Mouse (Mus musculus) thymus, postnatal 4 days (tissue): ENCODE measurements around the gene Psmb6.
"Not testable (repeated sequence)": the region's sequence is repeated elsewhere in the genome, so short reads cannot be mapped to it uniquely, and the experiment has no call there.

Experiments used
- DNase-seq: peaks from one replicate; pipeline ENCODE4 v3.0.0; 2021

Gene Psmb6

DNA sequence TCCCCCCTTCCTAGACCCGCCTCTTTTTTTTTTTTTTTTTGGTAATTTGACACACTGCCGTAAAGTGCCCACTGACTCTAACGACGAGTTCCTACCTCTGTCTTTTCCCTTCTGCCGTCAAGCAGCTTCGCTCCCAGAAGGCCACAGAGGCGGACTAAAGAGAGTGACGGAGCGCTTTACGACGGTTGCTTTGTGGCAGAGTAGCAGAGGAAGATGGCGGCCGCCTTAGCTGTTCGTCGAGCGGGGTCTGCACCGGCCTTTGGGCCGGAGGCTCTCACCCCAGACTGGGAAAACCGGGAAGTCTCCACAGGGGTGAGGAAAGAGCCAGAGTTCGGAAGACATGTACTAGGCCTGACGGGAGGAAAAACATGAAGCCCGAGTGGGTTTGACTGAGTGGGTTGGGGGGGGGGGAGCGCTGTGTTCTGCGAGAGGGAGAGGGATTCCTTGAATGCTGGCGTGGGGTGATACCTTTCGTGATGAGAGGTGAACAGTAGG, at the start of gene Psmb6:
TSS of gene Psmb6 (plus strand) at position 184 of the 495 bp plus-strand sequence.
- DNase-seq, result peak; percentile 86

DNA sequence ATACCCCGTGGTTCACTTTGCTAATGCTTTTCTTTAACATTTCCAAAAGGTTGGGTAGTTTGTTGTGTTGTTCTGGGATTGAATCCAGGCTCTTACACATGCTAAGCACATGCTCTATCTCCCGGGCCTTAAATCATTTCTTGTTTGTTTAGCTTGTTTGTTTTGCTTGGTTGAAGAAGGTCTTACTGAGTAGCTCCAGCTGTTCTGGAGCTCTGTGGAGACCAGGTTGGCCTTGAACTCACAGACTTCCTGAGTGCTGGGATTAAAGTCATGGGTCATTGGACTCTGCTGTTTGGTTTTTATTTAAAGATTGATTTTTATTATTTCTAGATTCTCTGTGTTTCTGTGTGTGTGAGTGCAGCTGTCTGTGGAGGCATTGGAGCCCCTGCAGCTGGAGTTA, 39.7 kb upstream of the Psmb6 start:
- DNase-seq, result no peak

DNA sequence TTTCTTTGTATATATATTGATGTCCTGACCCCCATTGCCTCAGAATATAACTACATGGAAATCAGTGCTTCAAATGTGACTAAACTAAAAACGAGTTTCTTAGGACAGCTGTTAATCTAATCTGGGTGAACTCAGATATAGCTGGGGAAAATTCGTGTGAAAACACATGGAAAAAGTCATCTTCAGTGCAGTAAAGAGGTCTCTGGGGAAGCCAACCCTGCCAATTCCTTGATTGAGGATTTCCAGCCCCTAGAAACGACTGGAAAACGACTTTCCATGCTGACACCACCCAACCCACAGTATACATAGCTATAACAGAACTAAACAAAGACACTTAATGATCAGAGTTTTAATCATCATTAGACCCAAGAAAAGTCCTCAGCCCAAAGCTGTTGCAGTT, 37.4 kb upstream of the Psmb6 start:
- no peak for DNase-seq

DNA sequence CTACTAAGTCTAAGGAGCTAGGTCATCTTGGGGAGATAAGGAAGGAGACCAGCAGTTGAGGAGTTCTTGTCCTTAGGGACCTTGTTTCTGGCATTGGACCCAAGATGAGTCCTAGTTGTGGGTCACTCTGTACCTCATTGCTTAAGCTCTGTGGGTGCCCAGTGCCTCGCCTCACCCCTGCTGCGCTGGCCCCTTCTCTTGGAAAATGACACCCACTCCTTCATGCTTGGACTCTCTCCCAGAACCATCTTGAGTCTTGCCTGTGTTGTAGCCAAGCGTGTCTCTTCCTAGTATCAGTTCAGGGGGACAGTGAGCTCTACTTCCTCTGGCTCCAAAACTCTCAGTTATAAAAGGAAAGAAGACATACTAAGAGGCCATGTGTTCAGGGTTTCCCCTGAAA, 36.0 kb upstream of the Psmb6 start:
- no peak for DNase-seq

DNA sequence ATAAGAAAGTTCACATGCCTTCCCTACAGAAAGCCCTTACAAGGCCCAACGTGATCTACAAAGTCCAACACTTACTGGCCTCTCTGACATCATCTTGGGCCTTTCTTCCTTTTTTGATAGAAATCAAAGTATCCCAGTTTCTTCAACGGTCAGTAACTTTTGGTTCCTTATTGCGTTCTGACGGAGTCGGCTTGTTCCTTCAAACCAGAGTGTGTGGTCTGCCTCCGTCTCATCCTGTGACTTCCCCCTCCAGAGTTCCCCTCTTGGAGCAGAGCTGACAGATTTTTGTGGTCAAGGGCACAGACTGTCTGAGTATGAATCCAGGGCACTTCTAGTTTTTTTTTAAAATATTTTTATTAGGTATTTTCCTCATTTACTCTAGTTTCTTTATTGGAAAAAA, 35.5 kb upstream of the Psmb6 start:
- DNase-seq, result no peak

DNA sequence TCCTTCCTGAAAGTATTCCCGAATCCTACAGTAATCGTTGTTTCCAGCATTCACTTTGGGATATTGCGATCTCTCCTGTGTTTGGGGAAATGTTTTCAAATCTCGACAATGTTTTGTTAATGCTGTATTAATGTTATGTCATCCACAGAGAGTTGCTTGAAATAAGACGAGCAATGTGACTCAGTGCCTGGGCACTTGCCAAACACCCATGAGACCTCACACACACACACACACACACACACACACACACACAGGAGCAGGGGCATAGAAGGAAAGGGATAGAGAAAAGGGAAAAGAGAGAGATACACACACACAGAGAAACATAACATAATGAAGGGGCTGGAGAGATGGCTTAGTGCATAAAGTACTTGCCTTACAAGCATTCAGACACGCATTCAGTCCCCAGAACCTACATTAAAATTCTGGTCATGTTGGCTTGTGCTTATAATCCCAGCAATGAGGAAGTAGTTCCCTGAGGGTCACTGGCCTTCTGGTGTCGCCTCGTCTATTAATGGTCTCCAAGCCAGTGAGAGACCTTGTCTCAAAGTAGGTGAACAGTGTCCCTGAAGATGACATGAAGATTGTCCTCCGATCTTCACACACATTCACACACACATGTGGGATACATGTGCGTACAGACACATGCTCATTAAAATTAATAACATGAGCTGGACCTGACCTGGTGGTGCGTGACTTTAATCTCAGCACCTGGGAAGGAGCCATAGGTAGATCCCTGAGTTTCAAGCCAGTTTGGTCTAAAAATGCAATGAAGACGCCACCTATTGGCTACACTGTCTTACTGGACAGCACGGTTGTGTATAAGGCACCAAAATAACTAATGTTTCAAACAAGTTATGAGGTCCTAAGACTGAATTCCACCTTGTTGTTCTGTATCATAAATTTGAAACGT, 25.3 kb upstream of the Psmb6 start:
- DNase-seq, result no peak

DNA sequence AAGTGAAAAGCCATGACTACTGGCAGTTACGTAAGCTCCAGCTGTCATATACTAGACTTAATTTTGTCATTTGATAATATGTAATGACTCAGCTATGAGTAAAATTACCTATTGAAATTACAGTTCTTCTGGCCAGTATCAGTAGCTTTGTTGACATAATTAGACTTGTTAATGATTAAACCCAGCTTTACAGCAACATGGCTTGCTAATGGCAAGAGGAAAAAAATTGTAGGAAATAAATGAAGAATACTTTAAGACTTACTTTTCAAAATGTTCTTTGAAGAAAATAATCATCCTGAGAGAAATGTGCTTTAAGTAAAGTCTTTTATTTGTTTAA, 24.7 kb upstream of the Psmb6 start:
- no peak for DNase-seq

DNA sequence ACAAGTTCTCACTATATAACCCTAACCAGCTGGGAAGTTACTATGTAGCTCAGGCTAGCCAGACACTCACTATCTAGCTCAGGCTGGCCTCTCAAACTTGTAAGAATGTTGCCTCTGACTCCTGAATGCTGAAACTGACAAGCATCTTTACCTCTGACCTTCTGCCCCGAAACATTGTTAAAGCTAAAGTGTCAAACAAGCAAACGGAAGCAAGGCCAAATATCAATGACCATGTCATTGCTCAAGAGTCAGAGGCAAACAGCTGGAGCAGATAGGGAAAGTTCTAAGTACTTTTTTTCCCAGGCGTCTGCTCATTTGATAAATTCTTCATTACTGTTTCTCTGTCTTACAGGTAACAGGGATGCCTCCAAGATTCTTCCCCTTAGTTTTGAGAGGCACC, 23.1 kb upstream of the Psmb6 start:
- DNase-seq, result no peak

DNA sequence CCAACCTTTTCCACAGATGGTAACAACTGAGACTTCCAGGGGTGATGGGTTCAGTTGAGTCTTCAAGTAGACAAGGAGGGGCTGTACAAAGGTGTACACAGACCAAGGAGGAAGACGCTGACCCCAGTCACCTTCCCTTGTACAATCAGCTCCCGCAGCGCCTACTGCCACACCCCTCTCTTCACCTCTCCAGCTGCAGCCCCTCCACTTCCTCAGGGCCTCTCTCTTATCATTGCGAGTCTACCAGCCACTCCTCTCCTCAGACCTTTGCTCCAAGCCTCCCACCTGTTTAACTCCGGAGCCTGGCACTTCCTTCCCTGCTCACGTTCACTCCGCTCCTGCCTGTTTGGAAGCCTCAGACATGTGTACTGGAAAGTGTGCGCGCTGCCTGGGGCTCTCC, 20.2 kb upstream of the Psmb6 start, which contains the start of gene Tm4sf5:
TSS of gene Tm4sf5 (plus strand) at position 275 of the 400 bp plus-strand sequence.
- peak; percentile 44 for DNase-seq

DNA sequence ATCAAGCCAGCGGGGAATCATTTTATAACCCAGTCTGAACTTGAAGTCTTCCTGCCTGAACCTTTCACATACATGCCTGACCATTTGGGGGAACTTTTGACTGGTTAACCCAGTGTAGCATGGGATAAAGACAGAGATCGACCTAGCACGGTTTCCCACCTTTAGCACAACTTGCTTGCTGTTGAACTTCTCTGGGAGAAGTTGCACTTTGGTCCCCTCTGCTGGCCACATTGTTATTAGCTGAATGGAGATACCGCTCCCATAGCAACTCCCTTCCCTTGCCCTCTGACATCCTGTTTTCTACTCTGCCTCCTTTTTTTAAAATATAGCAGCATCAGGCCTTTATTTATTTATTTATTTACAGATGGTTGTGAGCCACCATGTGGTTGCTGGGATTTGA, 18.8 kb upstream of the Psmb6 start:
- DNase-seq, result peak; percentile 90

DNA sequence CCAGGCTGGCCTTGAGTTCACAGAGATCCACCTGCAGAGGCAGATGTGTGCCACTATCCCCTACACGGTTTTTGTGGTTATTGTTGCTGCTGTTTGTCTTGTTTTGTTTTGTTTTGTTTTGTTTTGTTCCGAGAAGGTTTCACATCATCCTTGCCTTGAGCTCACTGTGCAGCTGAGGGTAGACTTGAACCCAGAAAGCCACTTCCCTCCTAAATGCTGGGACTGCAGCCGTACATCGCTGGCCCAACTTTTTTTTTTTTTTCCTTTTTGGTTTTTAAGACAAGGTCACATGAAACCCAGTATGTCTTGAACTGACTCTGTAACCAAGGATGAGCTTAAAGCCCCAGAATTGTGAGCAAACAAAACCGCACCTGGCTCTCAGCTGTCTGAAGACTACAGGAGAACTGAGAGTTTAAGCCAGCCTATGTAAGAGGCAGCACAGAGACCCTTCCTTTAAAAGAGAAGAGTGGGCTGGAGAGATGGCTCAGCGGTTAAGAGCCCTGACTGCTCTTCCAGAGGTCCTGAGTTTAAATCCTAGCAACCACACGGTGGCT, 18.1 kb upstream of the Psmb6 start:
- peak; percentile 48 for DNase-seq

DNA sequence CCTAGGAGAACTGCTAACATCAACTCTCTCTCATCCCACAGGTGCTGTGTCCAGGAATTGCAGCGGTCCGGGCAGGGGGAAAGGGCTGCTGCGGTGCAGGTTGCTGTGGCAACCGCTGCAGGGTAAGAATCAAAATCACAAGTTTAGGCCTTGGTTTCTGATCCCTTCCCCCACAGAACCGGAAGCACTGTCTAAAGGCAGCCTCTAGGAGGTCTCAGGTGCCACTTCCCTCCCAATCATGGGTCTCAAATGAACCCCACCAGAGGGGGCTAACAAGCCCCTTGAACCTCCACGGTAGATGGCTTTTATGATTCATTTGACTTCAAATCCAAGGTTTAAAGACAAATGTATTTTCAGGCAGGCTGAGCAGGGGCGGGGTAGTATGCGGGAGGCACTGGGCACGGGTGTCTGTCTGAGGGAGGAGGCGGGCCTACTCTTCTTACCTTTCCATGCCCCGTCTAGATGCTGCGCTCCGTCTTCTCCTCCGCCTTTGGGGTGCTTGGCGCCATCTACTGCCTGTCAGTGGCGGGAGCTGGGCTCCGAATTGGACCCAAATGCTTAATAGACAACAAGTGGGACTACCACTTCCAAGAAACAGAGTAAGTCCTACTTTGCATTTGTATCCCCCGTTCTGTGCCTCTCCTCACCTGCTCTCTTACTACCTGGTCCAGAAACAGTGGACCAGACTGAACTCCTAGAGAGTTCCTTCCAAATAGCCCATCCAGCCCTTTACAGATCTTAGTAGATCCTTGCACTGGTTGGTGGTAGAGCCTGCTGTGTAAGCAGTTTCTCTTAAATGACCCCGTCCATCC, 15.2 kb upstream of the Psmb6 start:
- peak; percentile 76 for DNase-seq

DNA sequence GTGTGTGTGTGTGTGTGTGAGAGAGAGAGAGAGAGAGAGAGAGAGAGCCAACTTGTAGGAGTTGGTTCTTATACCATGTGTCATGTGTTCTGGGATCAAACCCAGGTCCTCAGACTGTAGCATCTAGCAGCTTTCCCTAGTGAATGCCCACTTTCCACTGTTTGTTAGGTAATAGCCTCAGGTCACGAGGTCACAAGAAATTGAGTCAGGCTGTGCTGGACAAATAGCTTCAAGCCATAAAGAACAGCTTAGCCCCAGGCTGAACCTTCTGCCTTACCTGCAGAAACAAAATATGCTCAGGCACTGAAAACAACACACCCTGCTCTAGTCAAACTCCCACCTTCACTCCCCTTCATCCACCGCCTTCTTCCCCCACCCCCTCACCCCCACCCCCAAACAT, 13.9 kb upstream of the Psmb6 start:
- no peak for DNase-seq

DNA sequence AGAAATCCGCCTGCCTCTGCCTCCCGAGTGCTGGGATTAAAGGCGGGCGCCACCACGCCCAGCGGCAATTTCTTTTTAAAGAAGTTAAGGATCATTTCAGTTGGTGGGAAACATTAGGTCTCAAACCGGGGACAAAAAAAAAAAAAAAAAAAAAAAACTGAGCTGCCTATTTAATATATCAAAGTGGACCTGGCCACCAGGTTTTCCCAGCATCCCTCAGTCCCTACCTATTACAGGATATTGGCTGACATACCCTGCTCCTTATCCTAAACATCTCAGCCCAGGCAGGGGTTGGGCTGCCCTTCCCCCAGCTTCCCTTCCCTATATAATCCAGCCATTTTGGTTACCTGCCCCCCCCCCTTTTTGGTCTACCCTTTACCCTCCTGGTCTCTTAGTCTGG, 13.3 kb upstream of the Psmb6 start:
- DNase-seq, result no peak

DNA sequence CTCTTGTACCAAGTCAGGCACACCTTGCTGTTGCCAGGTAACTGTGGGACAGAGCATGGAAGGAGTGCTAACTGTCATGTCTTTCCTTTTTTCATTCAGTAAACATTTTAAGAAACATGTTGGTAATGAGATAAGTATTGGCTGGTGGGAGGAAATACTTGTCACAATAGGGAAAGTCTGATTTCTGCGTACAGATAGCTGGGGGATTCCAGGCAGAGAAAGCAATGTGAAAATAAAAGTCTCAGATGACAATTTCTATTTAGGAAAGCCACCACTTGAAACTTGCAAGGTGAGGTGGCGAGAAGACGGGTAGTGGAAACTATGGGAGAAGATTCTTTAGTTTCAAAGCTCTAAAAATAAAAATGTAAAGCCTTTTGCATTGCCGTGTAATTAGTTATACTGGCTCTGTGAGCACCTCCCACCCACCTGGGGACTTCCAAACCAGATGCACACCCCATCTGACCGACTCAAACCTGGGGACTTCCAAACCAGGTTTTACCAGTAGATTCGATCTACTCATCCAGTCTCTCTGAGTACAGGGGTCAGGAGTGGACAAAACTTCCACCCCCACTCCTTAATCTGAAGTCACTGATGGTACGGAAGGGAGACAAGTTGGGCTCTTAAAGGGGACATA, 12.3 kb upstream of the Psmb6 start:
- DNase-seq, result no peak

DNA sequence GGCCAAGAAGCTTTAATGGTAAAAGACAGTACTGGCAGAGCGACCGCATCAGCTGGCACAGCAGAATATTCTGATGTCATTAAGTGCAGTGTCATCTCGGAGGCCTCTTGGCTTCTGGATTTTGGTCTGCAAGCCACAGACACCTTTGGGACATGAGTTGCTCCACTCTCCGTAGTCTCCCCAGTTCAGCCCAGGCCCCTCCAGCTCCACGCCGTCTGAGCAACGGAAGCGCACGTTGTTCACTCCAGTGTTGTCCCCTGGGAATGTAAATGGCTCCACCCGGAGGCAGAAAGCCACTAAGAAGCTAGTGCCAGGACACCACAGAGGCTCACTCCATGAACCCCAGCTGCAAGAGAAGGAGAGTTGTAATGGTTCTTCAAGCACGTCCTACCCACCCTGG, 11.6 kb upstream of the Psmb6 start:
- no peak for DNase-seq

DNA sequence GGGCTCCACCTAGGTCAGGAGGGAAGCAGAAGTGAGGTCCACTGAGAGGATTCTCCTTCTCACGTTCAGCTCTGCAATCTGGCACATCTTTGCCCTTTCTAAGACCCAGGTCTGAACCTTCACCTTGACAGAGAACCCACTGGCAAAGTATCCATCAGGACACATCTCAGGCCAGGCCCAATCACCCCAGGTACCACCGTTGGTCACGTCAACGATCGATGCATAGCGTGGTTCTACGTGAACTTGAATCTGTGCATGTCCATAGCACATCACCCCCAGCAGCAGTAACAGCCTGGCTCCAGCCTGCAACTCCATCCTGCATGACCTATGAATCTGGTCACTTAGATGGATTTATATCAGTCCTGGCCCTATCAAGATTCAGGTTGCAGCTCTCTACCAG, 10.9 kb upstream of the Psmb6 start, which contains the start of gene Vmo1:
TSS of gene Vmo1 (minus strand) at position 329 of the 400 bp plus-strand sequence.
- DNase-seq, result no peak

DNA sequence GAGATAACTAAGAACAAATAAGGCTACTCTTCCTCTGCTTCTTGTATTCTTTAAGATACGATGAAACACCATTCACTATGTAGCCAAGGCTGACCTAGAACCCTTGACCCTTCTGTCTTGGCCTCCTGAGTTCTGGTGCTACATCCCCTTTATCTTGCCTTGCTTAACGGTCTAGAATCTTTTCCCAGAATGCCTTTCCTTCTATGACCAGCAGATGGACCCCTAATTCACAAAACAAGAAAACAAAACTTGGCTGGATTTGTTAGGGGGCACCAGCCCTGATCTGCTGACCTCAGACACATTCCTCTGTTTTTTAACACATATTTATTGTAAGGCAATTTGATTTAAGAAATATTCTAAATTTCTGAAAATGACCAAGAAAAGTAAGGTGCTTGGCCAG, 8.8 kb upstream of the Psmb6 start:
- no peak for DNase-seq

DNA sequence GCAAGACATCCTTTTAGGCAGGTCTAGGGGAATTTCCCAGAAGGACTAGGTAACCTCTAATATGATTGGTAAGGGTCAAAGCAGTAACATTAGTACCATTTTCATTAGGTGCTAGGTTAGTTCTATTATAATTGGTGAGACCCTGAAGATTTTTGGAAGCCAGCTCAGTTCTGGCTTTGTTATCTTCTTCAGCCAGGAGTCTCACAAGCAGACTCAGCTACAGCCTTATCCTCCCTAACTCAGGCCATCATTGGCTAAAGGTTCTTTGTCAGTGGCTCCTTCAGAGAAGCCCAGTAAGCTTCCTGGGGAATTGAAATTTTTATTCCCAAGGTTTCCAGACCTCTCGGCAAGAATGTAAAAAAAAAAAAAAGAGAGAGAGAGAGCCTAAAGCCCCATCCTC, 6.7 kb upstream of the Psmb6 start:
- DNase-seq, result no peak

DNA sequence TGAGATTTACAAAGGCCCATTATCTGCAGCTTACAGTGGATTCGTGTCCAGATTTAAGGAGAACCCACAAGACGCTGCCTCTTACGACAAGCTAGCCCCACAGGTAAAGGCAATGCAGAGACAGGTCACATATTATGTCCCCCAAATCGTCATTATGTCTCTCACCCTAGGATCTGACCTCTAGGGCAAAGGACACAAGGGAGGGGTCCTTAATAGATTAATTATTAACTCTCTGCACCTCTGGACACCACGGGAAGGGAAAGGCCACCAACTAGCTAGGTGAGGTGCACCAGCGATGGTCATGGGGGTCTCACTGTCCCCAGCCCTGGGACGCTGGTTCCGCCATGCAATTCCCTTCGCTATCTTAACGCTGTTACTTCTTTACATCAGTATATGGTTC, 6.2 kb upstream of the Psmb6 start, which contains the start of gene Gltpd2:
TSS of gene Gltpd2 (plus strand) at position 274 of the 400 bp plus-strand sequence.
- no peak for DNase-seq

DNA sequence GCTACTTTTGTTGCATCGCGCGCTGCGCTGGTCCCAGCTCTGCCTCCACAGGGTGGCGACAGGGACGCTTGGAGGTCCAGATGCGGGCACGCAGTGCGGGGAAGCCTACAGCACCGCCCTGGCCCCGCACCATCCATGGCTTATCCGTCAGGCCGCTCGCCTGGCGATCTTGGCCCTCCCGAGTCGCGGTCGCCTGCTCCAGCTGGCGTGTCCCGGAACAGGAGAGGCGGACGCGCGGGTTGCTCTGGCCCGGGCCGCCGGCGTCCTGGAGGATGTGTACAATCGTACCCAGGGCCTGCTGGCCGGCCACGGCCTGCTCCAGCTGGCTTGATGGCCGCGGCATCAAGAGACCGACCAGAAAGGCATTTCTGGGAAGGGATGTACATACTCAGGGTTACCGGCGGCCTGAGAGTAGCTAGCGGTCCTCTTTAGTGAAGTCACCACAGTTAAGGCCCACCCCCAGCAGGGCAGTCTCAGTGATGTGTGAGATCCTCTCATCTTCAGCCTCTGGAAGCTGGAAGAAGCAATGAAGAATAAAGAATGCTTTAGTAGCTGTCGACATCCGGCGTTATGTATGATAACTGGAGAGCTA, 4.9 kb upstream of the Psmb6 start:
- DNase-seq, result no peak

DNA sequence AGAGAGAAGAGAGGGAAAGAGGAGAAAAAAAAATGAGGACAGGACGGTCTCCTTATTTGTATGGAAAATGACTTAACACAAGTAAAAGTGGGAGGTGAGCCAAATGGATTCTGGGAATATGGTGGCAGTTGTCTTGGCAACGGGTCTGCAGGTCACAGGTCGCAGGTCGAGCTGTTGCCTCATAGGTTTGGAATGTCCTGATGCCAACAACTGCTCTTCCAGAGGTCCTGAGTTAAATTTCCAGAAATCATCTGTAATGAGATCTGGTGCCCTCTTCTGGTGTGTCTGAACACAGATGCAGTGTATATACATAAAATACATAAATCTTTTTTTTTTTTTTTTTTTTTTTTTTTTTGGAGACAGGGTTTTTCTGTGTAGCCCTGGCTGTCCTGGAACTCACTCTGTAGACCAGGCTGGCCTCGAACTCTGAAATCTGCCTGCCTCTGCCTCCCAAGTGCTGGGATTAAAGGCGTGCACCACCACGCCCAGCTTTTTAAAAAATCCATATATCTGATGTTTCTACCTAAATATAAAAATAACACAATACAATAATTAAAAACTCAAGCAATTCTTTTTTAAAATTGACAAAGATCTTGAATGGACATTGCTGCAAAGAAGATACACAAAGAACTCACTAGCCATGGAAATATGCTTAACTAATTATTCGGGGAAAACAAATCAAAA, 1.7 kb upstream of the Psmb6 start:
- DNase-seq, result not testable (repeated sequence)
